Mouse (Mus musculus) forelimb bud, embryonic 11.5 days (tissue): ENCODE measurements around the gene Atp8b5.

ENCODE experiments used
- DNase-seq: peaks from one replicate; pipeline ENCODE4 v3.0.0-alpha.2; 2012; ENCODE audit warnings: low read depth, low spot score

Gene Atp8b5

GRCm38 (mm10) chr4:43266623-43267322, at the start of gene Atp8b5:
TSS of gene Atp8b5 (plus strand) at chr4:43267159.
- peak; percentile 80 for DNase-seq

GRCm38 (mm10) chr4:43217997-43218396, 49.0 kb upstream of the Atp8b5 start:
- no peak for DNase-seq

- DNase-seq: no peak
Measured at GRCm38 (mm10) chr4:43231821-43232220, 35.1 kb upstream of the Atp8b5 start.

GRCm38 (mm10) chr4:43232985-43233384, 34.0 kb upstream of the Atp8b5 start:
- no peak for DNase-seq

DNA sequence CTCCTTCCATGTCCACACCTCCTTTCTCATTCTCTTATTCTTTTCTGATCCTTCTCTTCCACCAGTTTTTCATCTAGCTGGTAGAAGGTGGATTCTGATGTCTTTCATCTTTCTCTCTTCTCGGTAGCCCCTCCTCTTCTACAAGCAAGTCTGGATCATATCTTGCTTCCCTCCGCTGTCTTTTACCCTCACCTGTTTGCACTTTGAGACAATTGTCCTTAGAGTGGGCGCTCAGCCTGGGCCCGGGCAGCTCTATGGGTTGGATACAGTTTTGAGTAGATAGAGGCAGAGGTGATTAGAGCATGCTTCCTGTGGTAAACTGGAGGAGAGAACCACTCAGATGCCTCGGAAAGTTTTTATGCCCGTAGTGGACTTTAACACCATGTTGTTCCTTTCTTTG, 33.5 kb upstream of the Atp8b5 start:
- no peak for DNase-seq

- no peak for DNase-seq
Measured at GRCm38 (mm10) chr4:43236898-43237297, 30.1 kb upstream of the Atp8b5 start.

DNA sequence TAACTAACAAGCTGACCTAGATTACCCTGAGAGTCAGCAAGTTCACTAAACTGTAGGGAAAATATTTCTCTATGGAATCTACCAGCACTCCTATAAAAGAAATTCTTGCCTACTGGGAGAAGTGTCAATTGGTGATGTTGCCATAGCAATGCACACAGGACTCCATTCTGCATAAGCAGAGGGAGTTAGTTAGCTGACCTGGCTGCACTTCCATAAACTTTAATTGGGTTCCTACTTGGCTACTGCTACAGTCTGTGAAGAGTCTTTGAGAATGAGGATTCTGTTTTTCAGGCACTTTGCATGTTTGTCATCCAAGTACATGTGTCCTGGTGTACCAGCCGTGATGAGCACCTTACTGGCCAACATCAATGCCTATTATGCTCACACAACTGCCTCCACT, 26.2 kb upstream of the Atp8b5 start:
- peak; percentile 35 for DNase-seq

DNA sequence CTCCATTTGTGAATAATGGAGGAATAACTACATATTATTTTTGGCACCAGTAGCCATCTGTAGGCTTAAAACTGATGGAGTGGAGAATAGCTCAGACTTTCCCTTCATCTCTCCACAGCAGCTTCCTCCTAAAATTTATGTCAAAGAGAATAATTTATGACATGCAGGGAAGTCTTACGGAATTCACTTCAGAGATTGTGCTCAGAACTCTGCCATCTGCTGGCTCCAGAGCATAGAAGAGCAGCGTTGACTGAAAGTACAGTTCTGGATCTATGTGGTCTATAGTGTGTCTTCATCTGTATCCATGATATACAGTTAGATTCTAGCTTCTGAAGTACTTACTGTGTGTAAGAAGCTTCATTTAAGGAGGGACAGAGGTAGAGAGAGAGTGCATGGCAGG, 22.9 kb upstream of the Atp8b5 start:
- DNase-seq: peak; percentile 21

DNA sequence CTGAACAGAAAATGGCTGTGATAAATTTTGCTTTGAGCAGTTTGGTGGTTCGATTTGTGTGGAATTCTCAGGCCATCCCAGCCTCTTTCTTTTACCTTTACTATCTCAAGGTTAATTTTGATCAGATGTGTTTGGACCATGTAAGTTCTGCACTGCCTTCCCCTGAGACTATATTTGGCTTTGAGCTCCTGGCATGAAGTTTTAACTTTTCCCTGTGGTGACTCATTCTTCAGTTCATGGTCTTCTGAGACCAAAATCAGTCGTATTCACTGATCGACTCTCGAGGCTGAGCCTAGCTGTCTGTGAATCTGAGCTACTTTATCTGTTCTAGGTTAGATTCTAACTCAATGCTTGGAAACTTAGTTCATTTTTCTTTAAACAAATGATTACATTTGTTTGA, 21.2 kb upstream of the Atp8b5 start:
- DNase-seq: no peak

- DNase-seq: no peak
Measured at GRCm38 (mm10) chr4:43248026-43248425, 18.9 kb upstream of the Atp8b5 start.

- DNase-seq: no peak
Measured at GRCm38 (mm10) chr4:43248909-43249308, 18.1 kb upstream of the Atp8b5 start.

- DNase-seq: no peak
Measured at GRCm38 (mm10) chr4:43251269-43251668, 15.7 kb upstream of the Atp8b5 start.

- no peak for DNase-seq
Measured at GRCm38 (mm10) chr4:43257040-43257439, 9.9 kb upstream of the Atp8b5 start.

DNA sequence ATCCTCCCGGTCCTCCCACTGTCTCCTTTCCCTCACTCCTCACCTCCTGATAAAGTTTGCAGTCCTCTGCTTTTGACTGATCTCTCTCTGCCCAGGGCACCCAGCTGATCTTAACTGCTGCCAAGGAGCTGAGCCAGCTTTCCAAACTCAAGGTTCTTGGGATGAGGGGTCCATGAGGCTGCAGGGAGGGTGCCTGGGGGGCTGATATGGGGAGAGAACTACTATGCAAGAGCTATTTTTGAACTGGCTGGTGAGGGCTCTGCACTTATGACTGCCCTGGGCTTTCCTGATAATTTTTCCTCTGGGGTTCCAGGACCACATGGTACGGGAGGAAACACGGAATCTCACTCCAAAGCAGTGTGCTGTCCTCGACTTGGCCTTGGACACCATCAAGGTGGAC, 8.4 kb upstream of the Atp8b5 start:
- no peak for DNase-seq

DNA sequence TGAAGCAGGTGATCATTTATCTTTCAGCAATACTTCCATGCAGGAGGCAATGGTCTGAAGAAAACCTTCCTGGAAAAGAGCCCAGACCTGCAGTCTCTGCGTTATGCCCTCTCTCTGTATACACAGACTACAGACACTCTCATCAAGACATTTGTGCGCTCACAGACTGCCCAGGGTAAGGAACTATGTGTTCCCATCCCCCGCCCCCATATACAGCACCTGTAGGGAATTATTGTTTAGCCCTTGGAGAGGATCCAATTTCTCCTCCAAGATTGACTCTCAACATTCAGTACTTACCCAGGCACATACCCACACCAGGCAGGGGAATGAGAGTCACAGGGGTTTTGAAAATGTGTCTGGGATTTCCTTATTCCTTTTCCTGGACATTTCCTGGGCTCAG, 7.5 kb upstream of the Atp8b5 start:
- DNase-seq: no peak

- no peak for DNase-seq
Measured at GRCm38 (mm10) chr4:43260096-43260495, 6.9 kb upstream of the Atp8b5 start.

DNA sequence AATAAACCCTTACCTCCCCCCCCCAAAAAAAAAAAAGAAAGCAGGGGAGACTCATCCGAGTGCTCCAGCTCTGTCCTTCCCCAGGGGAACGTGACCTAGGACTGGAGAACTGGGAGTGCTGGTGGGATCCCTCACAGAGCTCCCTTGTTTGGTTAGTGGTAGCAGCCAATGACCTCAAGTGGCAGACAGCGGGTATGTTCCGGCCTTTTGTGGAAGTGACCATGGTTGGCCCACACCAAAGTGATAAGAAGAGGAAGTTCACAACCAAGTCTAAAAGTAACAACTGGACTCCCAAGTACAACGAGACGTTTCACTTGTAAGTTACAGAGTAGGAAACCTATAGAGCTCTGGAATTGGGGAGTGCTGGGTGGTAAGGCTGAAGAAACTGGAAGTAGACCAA, 4.1 kb upstream of the Atp8b5 start:
- no peak for DNase-seq

- no peak for DNase-seq
Measured at GRCm38 (mm10) chr4:43266146-43266545, 813 bp upstream of the Atp8b5 start.

DNA sequence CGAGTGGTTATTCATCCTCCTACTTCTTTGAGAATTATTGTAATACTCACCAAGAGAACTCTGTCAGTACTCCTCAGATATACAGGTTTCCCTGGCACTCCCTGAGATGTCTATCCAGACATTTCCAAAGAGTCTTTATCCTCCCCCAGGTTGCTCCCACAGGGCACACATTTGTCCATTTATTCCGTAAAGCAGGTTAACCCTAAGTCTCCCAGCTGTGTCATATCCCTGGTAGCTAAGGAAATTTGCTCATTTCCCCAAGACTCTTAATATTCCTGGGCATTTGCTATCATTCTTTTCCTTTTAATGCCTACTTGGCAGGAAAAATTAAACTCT, 332 bp downstream of the Atp8b5 start:
- DNase-seq: no peak

GRCm38 (mm10) chr4:43285476-43285875, 18.5 kb downstream of the Atp8b5 start:
- DNase-seq: no peak

- no peak for DNase-seq
Measured at GRCm38 (mm10) chr4:43287305-43287704, 20.3 kb downstream of the Atp8b5 start.

- DNase-seq: peak; percentile 52
Measured at GRCm38 (mm10) chr4:43294001-43294400, 27.0 kb downstream of the Atp8b5 start.

- no peak for DNase-seq
Measured at GRCm38 (mm10) chr4:43309696-43310338, 42.9 kb downstream of the Atp8b5 start.

DNA sequence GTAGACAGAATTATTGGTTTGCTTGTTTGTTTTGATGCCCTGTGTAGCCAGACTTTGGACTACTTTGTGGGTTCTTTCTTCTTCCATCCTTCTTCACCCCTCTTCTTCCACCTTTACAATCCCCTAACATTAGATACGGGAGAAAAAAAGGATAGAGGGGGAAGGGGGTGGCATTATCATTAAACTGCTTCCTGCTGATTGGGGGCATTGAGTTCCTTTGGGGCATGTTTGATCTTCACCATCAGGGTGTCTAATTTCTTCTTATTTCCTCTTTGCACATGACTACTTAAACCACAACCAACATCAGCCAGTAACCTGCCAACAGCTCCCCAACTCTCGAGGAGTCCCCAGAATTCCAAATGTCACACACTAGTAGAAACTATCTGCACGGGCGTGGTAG, 54.6 kb downstream of the Atp8b5 start:
- DNase-seq: no peak
